ENCODE assay signal across 18 mouse cellular contexts in genomic region chr3:147963698-147964476, GRCm38 (mm10).
DNase-seq lines count a peak whose midpoint lies in the region; ATAC-seq lines count a peak whose summit lies in the region.
"Had no signal": no experiment of that assay in that cellular context is flagged by ENCODE, and none has a peak within 500 bp of the region (broad histone marks: within the 10 kb centered on the region; RNA-seq: fewer than 3 reads in every experiment).

No protein-coding gene starts in this region.

- H3K9ac ChIP-seq in midbrain, embryonic 11.5 days (ENCODE audit: low read length) = peak overlapping the region; percentile 4; the same call in 1 of the 2 replicates
- H3K9ac ChIP-seq in midbrain, embryonic 15.5 days = no peak overlapping the region
- no peak overlapping the region for H3K9ac ChIP-seq in forebrain, embryonic 14.5 days (ENCODE audit: low read length)
- no peak overlapping the region for H3K9ac ChIP-seq in midbrain, embryonic 13.5 days (replicated peaks)
- H3K9ac ChIP-seq: embryonic facial prominence, embryonic 13.5 days had no signal

- ATAC-seq in midbrain, embryonic 11.5 days (ENCODE audit: low FRiP score) = peak; percentile 49
- ATAC-seq in midbrain, embryonic 15.5 days (replicated peaks) = no peak
- ATAC-seq in forebrain, embryonic 14.5 days = peak; percentile 80
- no peak for ATAC-seq in midbrain, embryonic 13.5 days

- peak; percentile 90 for DNase-seq in midbrain, embryonic 11.5 days (ENCODE audit: low spot score, missing footprints)
- DNase-seq in ZHBTc4 (ENCODE audit: low read depth, low spot score) = peak; percentile 86
- DNase-seq in forebrain, embryonic 14.5 days (ENCODE audit: low spot score) = peak; percentile 69
- no peak for DNase-seq in cerebellum, adult 11 months
- no peak for DNase-seq in frontal cortex, postnatal 36 days (ENCODE audit: low spot score in 2 of 2)
- no peak for DNase-seq in frontal cortex, postnatal 10 days (ENCODE audit: low spot score in 2 of 2)
- DNase-seq: cerebellum, adult 9-11 months; lung, adult 2 months; lung, postnatal 36 days; retina, postnatal 1 day; right cerebral cortex, postnatal 4 days had no signal

- H3K36me3 ChIP-seq in midbrain, embryonic 11.5 days (ENCODE audit: control insufficient read depth, insufficient read depth, low read length) = no peaks in the 10 kb centered on the region
- H3K36me3 ChIP-seq in midbrain, embryonic 15.5 days (replicated peaks) = no peaks in the 10 kb centered on the region
- H3K36me3 ChIP-seq in forebrain, embryonic 14.5 days (ENCODE audit: control insufficient read depth, insufficient read depth, low read length) = no peaks in the 10 kb centered on the region
- no peaks in the 10 kb centered on the region for H3K36me3 ChIP-seq in midbrain, embryonic 13.5 days
- H3K36me3 ChIP-seq: embryonic facial prominence, embryonic 13.5 days; G1E; hindbrain, embryonic 10.5 days had no signal

- H3K27ac ChIP-seq in midbrain, embryonic 11.5 days (ENCODE audit: low read depth, low read length) = peak overlapping the region; percentile 40
- no peak overlapping the region; the same call in 1 of the 2 replicates for H3K27ac ChIP-seq in midbrain, embryonic 15.5 days
- peak overlapping the region; percentile 36 for H3K27ac ChIP-seq in forebrain, embryonic 14.5 days (ENCODE audit: low read depth, low read length)
- 0 out of 2 replicates have a peak overlapping the region, but pooled peaks have one; percentile 0 for H3K27ac ChIP-seq in midbrain, embryonic 13.5 days
- H3K27ac ChIP-seq: embryonic facial prominence, embryonic 13.5 days; kidney, postnatal 0 days; stomach, postnatal 0 days had no signal

- no peaks in the 10 kb centered on the region for H3K9me3 ChIP-seq in midbrain, embryonic 11.5 days (ENCODE audit: control insufficient read depth, low read length)
- H3K9me3 ChIP-seq in midbrain, embryonic 15.5 days = no peaks in the 10 kb centered on the region
- no peaks in the 10 kb centered on the region for H3K9me3 ChIP-seq in forebrain, embryonic 14.5 days (replicated peaks; ENCODE audit: control insufficient read depth, low read length)
- no peaks in the 10 kb centered on the region for H3K9me3 ChIP-seq in midbrain, embryonic 13.5 days
- H3K9me3 ChIP-seq: embryonic facial prominence, embryonic 13.5 days; hindbrain, embryonic 10.5 days had no signal

- peak overlapping the region; percentile 17 for H3K4me3 ChIP-seq in midbrain, embryonic 11.5 days (ENCODE audit: low read depth, low read length)
- H3K4me3 ChIP-seq in midbrain, embryonic 15.5 days = no peak overlapping the region
- H3K4me3 ChIP-seq in forebrain, embryonic 14.5 days (ENCODE audit: low read depth, low read length) = no peak overlapping the region
- no peak overlapping the region for H3K4me3 ChIP-seq in midbrain, embryonic 13.5 days (replicated peaks)
- H3K4me3 ChIP-seq: embryonic facial prominence, embryonic 13.5 days; hindbrain, embryonic 10.5 days had no signal

- H3K27me3 ChIP-seq in midbrain, embryonic 11.5 days (ENCODE audit: control insufficient read depth, insufficient read depth, low read length) = no peaks in the 10 kb centered on the region; the same call in 1 of the 2 replicates
- no peaks in the 10 kb centered on the region for H3K27me3 ChIP-seq in midbrain, embryonic 15.5 days (replicated peaks)
- no peaks in the 10 kb centered on the region for H3K27me3 ChIP-seq in forebrain, embryonic 14.5 days (replicated peaks; ENCODE audit: control insufficient read depth, insufficient read depth, low read length)
- peaks cover 13% of the 10 kb centered on the region for H3K27me3 ChIP-seq in midbrain, embryonic 13.5 days
- H3K27me3 ChIP-seq: embryonic facial prominence, embryonic 13.5 days had no signal

- H3K4me2 ChIP-seq in midbrain, embryonic 11.5 days = peak overlapping the region; percentile 27; the same call in 1 of the 2 replicates
- no peak overlapping the region for H3K4me2 ChIP-seq in midbrain, embryonic 15.5 days
- no peak overlapping the region for H3K4me2 ChIP-seq in forebrain, embryonic 14.5 days (ENCODE audit: low read length)
- H3K4me2 ChIP-seq in midbrain, embryonic 13.5 days (replicated peaks) = peak overlapping the region; percentile 19; the same call in 1 of the 2 replicates
- H3K4me2 ChIP-seq: embryonic facial prominence, embryonic 13.5 days had no signal

- peaks cover 30% of the 10 kb centered on the region for H3K4me1 ChIP-seq in midbrain, embryonic 11.5 days (ENCODE audit: control insufficient read depth, insufficient read depth, low read length)
- peaks cover 32% of the 10 kb centered on the region for H3K4me1 ChIP-seq in midbrain, embryonic 15.5 days
- peaks cover 32% of the 10 kb centered on the region for H3K4me1 ChIP-seq in forebrain, embryonic 14.5 days (ENCODE audit: control insufficient read depth, insufficient read depth, low read length)
- H3K4me1 ChIP-seq in midbrain, embryonic 13.5 days (replicated peaks) = peaks cover 54% of the 10 kb centered on the region

- 18% methylated on average over 13 of the region's 13 CpGs for WGBS in midbrain, embryonic 11.5 days
- 15% methylated on average over 13 of the region's 13 CpGs for WGBS in midbrain, embryonic 15.5 days
- WGBS in forebrain, embryonic 14.5 days = 11% methylated on average over 13 of the region's 13 CpGs
- 17% methylated on average over 13 of the region's 13 CpGs for WGBS in midbrain, embryonic 13.5 days

Comparison
In these comparisons a context has a peak if more than half of its experiments do, and no peak if none do; other contexts are left out.
1. ATAC-seq: peak in midbrain, embryonic 11.5 days (single experiment) and forebrain, embryonic 14.5 days (single experiment); none in midbrain, embryonic 15.5 days (single experiment) and midbrain, embryonic 13.5 days (single experiment).
2. H3K4me2 ChIP-seq: peak in midbrain, embryonic 11.5 days (single experiment) and midbrain, embryonic 13.5 days (single experiment); none in midbrain, embryonic 15.5 days (single experiment) and forebrain, embryonic 14.5 days (single experiment).
3. DNase-seq: peak in midbrain, embryonic 11.5 days (single experiment), ZHBTc4 (single experiment) and forebrain, embryonic 14.5 days (single experiment); none in cerebellum, adult 11 months (single experiment), frontal cortex, postnatal 36 days (0 of 2) and frontal cortex, postnatal 10 days (0 of 2).